Mouse (Mus musculus): ENCODE measurements at regions not wholly inside any gene's neighbourhood (a gene's known extent, or its start where the extent isn't known, plus 50 kb on each side); places are given as distances from the start of the nearest gene placed in this dataset.

DNA sequence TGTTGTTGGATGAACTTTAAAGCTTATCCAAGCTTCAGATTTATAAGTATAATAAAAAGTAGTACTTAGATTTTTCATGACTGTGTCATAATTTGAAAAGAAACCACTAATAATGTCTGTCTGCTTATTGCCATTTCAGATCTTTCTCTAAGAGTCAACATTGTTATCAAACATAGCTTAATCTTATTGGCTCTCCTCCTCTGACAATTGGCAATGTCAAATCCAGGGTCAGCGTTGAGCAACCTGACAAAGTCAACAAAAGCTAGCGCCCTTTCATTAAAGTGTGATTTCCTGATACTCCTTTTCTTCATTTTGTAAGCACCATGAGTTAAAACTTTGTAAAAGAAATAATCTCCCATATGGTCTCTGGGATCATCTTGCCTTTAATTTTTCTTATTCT is 1018.7 kb downstream of the Efna5 start:
- Histone ChIP-seq H3K4me1 (ENCODE audit: insufficient read depth, low read depth, low read length) (no peaks in the 10 kb centered on the region), H3K9me3 (replicated peaks) (no peaks in the 10 kb centered on the region), H3K4me3 (ENCODE audit: low read depth, low read length) (no peak overlapping the region), H3K27me3 (ENCODE audit: insufficient read depth, low read length) (no peaks in the 10 kb centered on the region), H3K36me3 (replicated peaks) (no peaks in the 10 kb centered on the region)
- DNase-seq (ENCODE audit: low spot score) (no peak), ATAC-seq (ENCODE audit: extremely low read depth, insufficient number of reproducible peaks, low FRiP score, poor library complexity, severe bottlenecking) (no peak)
- TF ChIP-seq GATA1 (IDR thresholded peaks at IDR 0.05; ENCODE audit: borderline replicate concordance, low read length), result no peak
- TF ChIP-seq CTCF (IDR thresholded peaks at IDR 0.05; ENCODE audit: low read depth, low read length), result no peak
- TF ChIP-seq GATA2 (IDR thresholded peaks at IDR 0.05; ENCODE audit: borderline replicate concordance, low read depth, low read length), result no peak
- no peak for TF ChIP-seq POLR2AphosphoS5 (IDR thresholded peaks at IDR 0.05; ENCODE audit: insufficient replicate concordance, low read depth, low read length)
- no peak for TF ChIP-seq TAL1 (conservative IDR thresholded peaks at IDR 0.05; ENCODE audit: low read depth, low read length)

DNA sequence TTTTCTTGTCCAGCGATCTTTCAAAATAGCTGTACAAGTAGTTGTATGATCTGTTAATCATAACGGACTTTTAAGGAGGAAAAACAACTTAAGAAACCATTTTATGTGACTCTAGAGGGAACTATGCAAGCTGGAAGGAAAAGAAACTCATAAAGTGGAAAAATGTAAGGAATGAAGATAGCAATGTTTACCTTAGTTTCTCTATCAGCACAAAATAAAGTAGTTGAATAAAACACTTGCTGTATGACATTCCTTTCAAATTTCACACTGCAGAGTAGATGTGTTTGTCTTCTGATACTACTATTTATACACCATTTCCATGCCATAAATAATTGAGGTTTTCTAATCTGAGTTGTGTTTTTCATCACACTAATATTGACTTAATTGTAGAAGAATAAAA is 1043.6 kb downstream of the Efna5 start:
- Histone ChIP-seq H3K4me1 (ENCODE audit: insufficient read depth, low read depth, low read length) (no peaks in the 10 kb centered on the region), H3K9me3 (replicated peaks) (no peaks in the 10 kb centered on the region; the same call in 1 of the 2 replicates), H3K4me3 (ENCODE audit: low read depth, low read length) (no peak overlapping the region), H3K36me3 (replicated peaks) (no peaks in the 10 kb centered on the region), H3K27me3 (ENCODE audit: insufficient read depth, low read length) (no peaks in the 10 kb centered on the region)
- TF ChIP-seq POLR2AphosphoS5 (IDR thresholded peaks at IDR 0.05; ENCODE audit: insufficient replicate concordance, low read depth, low read length) (no peak), GATA1 (IDR thresholded peaks at IDR 0.05; ENCODE audit: borderline replicate concordance, low read length) (no peak), GATA2 (IDR thresholded peaks at IDR 0.05; ENCODE audit: borderline replicate concordance, low read depth, low read length) (no peak), CTCF (IDR thresholded peaks at IDR 0.05; ENCODE audit: low read depth, low read length) (no peak), TAL1 (conservative IDR thresholded peaks at IDR 0.05; ENCODE audit: low read depth, low read length) (no peak)
- ATAC-seq (ENCODE audit: extremely low read depth, insufficient number of reproducible peaks, low FRiP score, poor library complexity, severe bottlenecking) (no peak), DNase-seq (ENCODE audit: low spot score) (no peak)

GRCm38 (mm10) chr17:61815490-61815889 is 1065.6 kb downstream of the Efna5 start:
- TF ChIP-seq GATA1 (IDR thresholded peaks at IDR 0.05; ENCODE audit: borderline replicate concordance, low read length) (no peak), POLR2AphosphoS5 (IDR thresholded peaks at IDR 0.05; ENCODE audit: insufficient replicate concordance, low read depth, low read length) (no peak), CTCF (IDR thresholded peaks at IDR 0.05; ENCODE audit: low read depth, low read length) (no peak), TAL1 (conservative IDR thresholded peaks at IDR 0.05; ENCODE audit: low read depth, low read length) (no peak), GATA2 (IDR thresholded peaks at IDR 0.05; ENCODE audit: borderline replicate concordance, low read depth, low read length) (no peak)
- Histone ChIP-seq H3K9me3 (replicated peaks) (no peaks in the 10 kb centered on the region), H3K4me3 (ENCODE audit: low read depth, low read length) (no peak overlapping the region), H3K27me3 (ENCODE audit: insufficient read depth, low read length) (no peaks in the 10 kb centered on the region), H3K4me1 (ENCODE audit: insufficient read depth, low read depth, low read length) (no peaks in the 10 kb centered on the region), H3K36me3 (replicated peaks) (no peaks in the 10 kb centered on the region)
- no peak for ATAC-seq (ENCODE audit: extremely low read depth, insufficient number of reproducible peaks, low FRiP score, poor library complexity, severe bottlenecking)
- no peak for DNase-seq (ENCODE audit: low spot score)

GRCm38 (mm10) chr17:61768361-61768760 is 1112.8 kb downstream of the Efna5 start:
- no peaks in the 10 kb centered on the region for H3K4me1 ChIP-seq (ENCODE audit: insufficient read depth, low read depth, low read length)
- H3K27me3 ChIP-seq (ENCODE audit: insufficient read depth, low read length), result no peaks in the 10 kb centered on the region
- ATAC-seq (ENCODE audit: extremely low read depth, insufficient number of reproducible peaks, low FRiP score, poor library complexity, severe bottlenecking), result no peak
- H3K36me3 ChIP-seq (replicated peaks), result no peaks in the 10 kb centered on the region
- DNase-seq (ENCODE audit: low spot score), result no peak
- no peak overlapping the region for H3K4me3 ChIP-seq (ENCODE audit: low read depth, low read length)
- TF ChIP-seq POLR2AphosphoS5 (IDR thresholded peaks at IDR 0.05; ENCODE audit: insufficient replicate concordance, low read depth, low read length), result no peak
- TF ChIP-seq GATA1 (IDR thresholded peaks at IDR 0.05; ENCODE audit: borderline replicate concordance, low read length), result no peak
- TF ChIP-seq TAL1 (conservative IDR thresholded peaks at IDR 0.05; ENCODE audit: low read depth, low read length), result no peak
- no peak for TF ChIP-seq CTCF (IDR thresholded peaks at IDR 0.05; ENCODE audit: low read depth, low read length)
- no peak for TF ChIP-seq GATA2 (IDR thresholded peaks at IDR 0.05; ENCODE audit: borderline replicate concordance, low read depth, low read length)
- H3K9me3 ChIP-seq (replicated peaks), result no peaks in the 10 kb centered on the region

- H3K36me3 ChIP-seq (replicated peaks), result no peaks in the 10 kb centered on the region
- peaks cover 4% of the 10 kb centered on the region; the same call in 1 of the 2 replicates for H3K9me3 ChIP-seq (replicated peaks)
- no peak for TF ChIP-seq CTCF (IDR thresholded peaks at IDR 0.05; ENCODE audit: low read depth, low read length)
- no peak for TF ChIP-seq GATA2 (IDR thresholded peaks at IDR 0.05; ENCODE audit: borderline replicate concordance, low read depth, low read length)
- TF ChIP-seq POLR2AphosphoS5 (IDR thresholded peaks at IDR 0.05; ENCODE audit: insufficient replicate concordance, low read depth, low read length), result no peak
- TF ChIP-seq GATA1 (IDR thresholded peaks at IDR 0.05; ENCODE audit: borderline replicate concordance, low read length), result no peak
- no peak for TF ChIP-seq TAL1 (conservative IDR thresholded peaks at IDR 0.05; ENCODE audit: low read depth, low read length)
- no peaks in the 10 kb centered on the region for H3K27me3 ChIP-seq (ENCODE audit: insufficient read depth, low read length)
- H3K4me3 ChIP-seq (ENCODE audit: low read depth, low read length), result no peak overlapping the region
- DNase-seq (ENCODE audit: low spot score) (no peak), ATAC-seq (ENCODE audit: extremely low read depth, insufficient number of reproducible peaks, low FRiP score, poor library complexity, severe bottlenecking) (no peak)
- no peaks in the 10 kb centered on the region for H3K4me1 ChIP-seq (ENCODE audit: insufficient read depth, low read depth, low read length)
Observed at GRCm38 (mm10) chr17:61765143-61765542, 1116.0 kb downstream of the Efna5 start.
